Mouse (Mus musculus) limb, embryonic 10.5 days (tissue): ENCODE measurements around the gene Gm2956. TPM values are rescaled to one million over a fixed set of nuclear protein-coding genes. Genes with fewer than 3 reads are reported as not detected.
"Not testable (repeated sequence)": the region's sequence is repeated elsewhere in the genome, so short reads cannot be mapped to it uniquely, and the experiment has no call there.

Source experiments
- DNase-seq: peaks from one replicate; pipeline ENCODE4 v3.0.0-alpha.2; 2017; ENCODE audit warnings: low spot score
- H3K27ac ChIP-seq: fragments of 300-500 bp; sonication (generic); 2 replicates; pipeline ENCODE4 v1.5.1; 2016; ENCODE audit warnings: mild to moderate bottlenecking
- H3K27me3 ChIP-seq: fragments of 300-500 bp; sonication (generic); 2 replicates; pipeline ENCODE4 v1.6.1; 2016; ENCODE audit warnings: low read depth, mild to moderate bottlenecking; ENCODE audit not compliant: poor library complexity, severe bottlenecking
- H3K36me3 ChIP-seq: fragments of 300-500 bp; sonication (generic); 2 replicates; pipeline ENCODE4 v1.6.1; 2016; ENCODE audit warnings: mild to moderate bottlenecking, moderate library complexity
- H3K4me1 ChIP-seq: fragments of 300-500 bp; sonication (generic); 2 replicates; pipeline ENCODE4 v1.6.1; 2016
- H3K4me3 ChIP-seq: fragments of 300-500 bp; sonication (generic); 2 replicates; pipeline ENCODE4 v1.5.1; 2016; ENCODE audit warnings: mild to moderate bottlenecking, moderate library complexity
- H3K9me3 ChIP-seq: fragments of 300-500 bp; sonication (generic); replicated peaks from 2 replicates; pipeline ENCODE4 v1.6.1; 2016; ENCODE audit warnings: mild to moderate bottlenecking
- WGBS: fragments of 180-500 bp; shearing (Covaris S2); methylation state at CpG from one replicate; pipeline ENCODE4 v1.1.7; 2016; 5-methylcytosine and 5-hydroxymethylcytosine counted together
- polyA plus RNA-seq: library from polyadenylated mRNA; unstranded; fragments of >200 nt; fragmentation: Nextera tagmentation; extraction: Ambion mirVana; gene quantifications from 2 replicates; pipeline ENCODE4 v1.2.1, GENCODE M21; 2016

Gm2956 gene
- not detected in 2 replicates for polyA plus RNA-seq

- not testable (repeated sequence) for H3K27me3 ChIP-seq, H3K9me3 ChIP-seq, H3K36me3 ChIP-seq, H3K4me1 ChIP-seq, DNase-seq
- H3K4me3 ChIP-seq, result peak within 1 kb of the TSS; percentile 41
- WGBS, result 1% methylated on average over 12 of the region's 37 CpGs
- H3K27ac ChIP-seq, result peak within 1 kb of the TSS; percentile 62; the same call in 1 of the 2 replicates
Observed at GRCm38 (mm10) chr14:3332087-3332677, at the start of gene Gm2956. Gm2956 (plus strand) TSS chr14:3332627.

- not testable (repeated sequence) for H3K4me3 ChIP-seq, H3K36me3 ChIP-seq, DNase-seq, H3K27me3 ChIP-seq, H3K27ac ChIP-seq, H3K4me1 ChIP-seq, H3K9me3 ChIP-seq
- 9% methylated on average over 7 of the region's 8 CpGs for whole genome bisulfite sequencing
Observed at GRCm38 (mm10) chr14:3333406-3333805, 979 bp downstream of the Gm2956 start.

- WGBS, result no CpG with 5 or more reads among the region's 2 CpGs
- not testable (repeated sequence) for H3K9me3 ChIP-seq, DNase-seq, H3K36me3 ChIP-seq, H3K27me3 ChIP-seq, H3K4me1 ChIP-seq, H3K4me3 ChIP-seq, H3K27ac ChIP-seq
Observed at GRCm38 (mm10) chr14:3394793-3395192, 62.4 kb downstream of the Gm2956 start, which contains the start of gene Gm10413. Gm10413 (plus strand) TSS chr14:3395093.

Other genes with a start within 250 kb of the Gm2956 start
- gene Gm10340, start 198.6 kb upstream of the Gm2956 start, polyA plus RNA-seq, result not detected in 2 replicates
- not detected in 2 replicates for gene Gm5795, start 144.4 kb upstream of the Gm2956 start, polyA plus RNA-seq
- 7.4 and 9.3 TPM in 2 replicates for gene D830030K20Rik, start 124.1 kb upstream of the Gm2956 start, polyA plus RNA-seq
- not detected in 2 replicates for gene Gm10413, start 62.5 kb downstream of the Gm2956 start, polyA plus RNA-seq
- gene Gm10409, start 80.0 kb downstream of the Gm2956 start, polyA plus RNA-seq, result 0.88 and 1.2 TPM in 2 replicates
- 0.28 and 1.6 TPM in 2 replicates for gene Gm3005, start 95.5 kb downstream of the Gm2956 start, polyA plus RNA-seq
- gene Gm10408, start 116.8 kb downstream of the Gm2956 start, polyA plus RNA-seq, result not detected in 2 replicates